Mouse (Mus musculus): ENCODE measurements around the gene Fto.

GRCm38 (mm10) chr8:91648776-91649175 lies 335.5 kb downstream of the Fto start:
- TF ChIP-seq CTCF (IDR thresholded peaks at IDR 0.05; ENCODE audit: extremely low read depth, insufficient read depth, low read length) (no peak), POLR2A (IDR thresholded peaks at IDR 0.05; ENCODE audit: extremely low read depth, insufficient read depth, low read length) (no peak)
